Mouse (Mus musculus) cerebellum, adult 11-12 months (tissue): ENCODE results near the gene Actr1a.

ENCODE experiments used
- DNase-seq: peaks from one replicate; pipeline ENCODE4 v3.0.0; 2022

Gene Actr1a

DNA sequence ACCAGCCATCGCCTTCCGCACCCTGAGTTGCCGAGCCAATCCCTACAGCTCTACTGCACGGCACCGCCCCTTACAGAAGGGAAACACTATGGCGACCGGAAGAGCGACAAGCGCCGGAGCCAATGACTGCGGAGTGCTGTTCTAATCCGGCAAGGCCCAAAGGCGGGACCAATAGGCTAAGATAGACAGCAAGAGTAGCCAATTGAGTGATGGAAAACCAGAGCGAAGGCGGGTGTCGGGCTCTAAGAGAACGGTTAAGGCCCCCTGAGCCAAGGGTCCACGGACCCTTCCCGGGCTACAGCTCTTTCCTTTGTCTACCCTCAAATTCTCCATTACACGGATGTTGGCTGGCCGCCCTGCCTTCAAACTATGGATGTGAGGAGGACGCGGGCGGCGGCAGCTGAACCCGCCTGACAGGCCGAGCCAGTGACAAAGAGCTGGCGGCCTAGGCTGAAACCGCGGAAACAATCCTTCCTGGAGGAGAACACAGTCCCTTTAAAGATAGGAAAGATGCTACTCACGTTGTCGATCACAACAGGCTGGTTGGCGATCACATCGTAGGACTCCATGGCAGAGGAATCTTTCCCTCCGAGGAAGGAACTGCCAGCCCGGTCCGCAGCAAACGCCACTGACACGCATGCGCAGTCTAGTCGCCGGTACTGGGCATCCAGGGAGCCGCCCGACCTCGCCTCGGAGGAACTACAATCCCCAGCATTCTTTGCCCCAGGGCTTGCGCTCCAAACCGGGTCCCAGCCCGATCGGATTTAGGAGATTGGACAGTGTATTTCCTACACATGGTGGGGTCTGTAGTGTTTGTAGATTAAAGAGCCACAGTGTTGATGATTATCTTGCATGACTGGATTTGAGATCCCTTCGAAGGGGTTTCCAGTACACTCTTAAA lies at the start of gene Actr1a:
Gene Actr1a, minus strand, starts transcription at position 640 of the 901 bp plus-strand sequence.
- DNase-seq = peak; percentile 97

DNA sequence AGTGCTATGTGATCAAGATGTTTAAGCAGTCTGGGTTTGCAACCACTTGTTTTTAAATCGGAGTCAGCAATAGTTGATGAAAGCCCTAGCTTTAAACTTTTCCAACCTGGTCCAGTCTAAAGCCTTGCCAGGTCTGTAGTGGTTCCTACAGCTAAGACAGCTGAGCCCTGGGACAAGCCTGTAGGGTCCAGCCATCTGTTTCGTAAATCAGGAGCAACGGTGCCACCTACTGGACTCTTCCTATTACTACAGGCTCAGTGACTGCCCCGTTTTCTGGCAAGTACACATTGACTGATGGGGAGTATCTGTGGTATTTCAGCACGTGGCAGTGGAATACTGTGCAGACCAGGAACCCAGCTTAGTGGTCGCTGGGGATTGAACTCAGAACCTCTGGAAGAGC lies 48.7 kb upstream of the Actr1a start:
- peak; percentile 86 for DNase-seq

DNA sequence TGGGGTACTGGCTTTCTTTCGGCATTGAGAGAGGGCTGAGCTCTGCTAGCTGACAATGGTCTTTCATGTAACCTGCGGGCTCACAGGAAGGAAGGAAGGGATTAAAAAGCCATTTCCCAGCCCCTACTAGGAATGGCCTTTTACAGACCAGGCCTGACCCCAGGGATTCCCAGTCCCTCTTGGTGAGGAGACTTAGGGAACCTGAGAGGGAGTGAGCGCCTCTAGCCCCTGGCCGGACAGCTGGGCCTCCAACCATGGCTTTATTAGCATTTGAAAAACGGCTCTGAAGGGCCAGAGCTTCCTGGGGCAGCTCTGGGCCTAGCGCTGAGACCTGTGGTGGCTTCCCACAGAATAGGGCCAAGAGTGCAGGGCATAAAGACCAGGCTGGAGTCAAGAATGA lies 48.0 kb upstream of the Actr1a start:
- no peak for DNase-seq

DNA sequence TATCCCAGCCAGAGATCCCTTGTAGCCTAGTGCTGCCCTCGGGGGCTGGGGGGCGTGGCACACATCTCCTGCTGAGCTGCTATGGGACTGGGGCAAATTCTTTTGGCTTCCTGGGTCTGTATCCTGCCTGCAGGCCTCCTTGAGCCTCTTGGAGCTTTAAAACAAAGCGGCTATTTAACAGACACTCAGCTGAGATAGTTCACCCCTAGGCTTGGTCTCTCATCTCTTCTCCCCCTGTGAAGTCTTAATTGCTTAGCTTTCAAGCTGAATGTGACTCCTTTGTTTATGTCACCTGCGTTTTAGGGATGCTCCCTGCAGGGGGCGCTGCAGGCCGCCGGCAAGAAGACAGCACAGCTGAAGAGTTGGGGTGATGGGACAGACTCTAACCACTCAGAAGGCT lies 39.9 kb upstream of the Actr1a start:
- no peak for DNase-seq

DNA sequence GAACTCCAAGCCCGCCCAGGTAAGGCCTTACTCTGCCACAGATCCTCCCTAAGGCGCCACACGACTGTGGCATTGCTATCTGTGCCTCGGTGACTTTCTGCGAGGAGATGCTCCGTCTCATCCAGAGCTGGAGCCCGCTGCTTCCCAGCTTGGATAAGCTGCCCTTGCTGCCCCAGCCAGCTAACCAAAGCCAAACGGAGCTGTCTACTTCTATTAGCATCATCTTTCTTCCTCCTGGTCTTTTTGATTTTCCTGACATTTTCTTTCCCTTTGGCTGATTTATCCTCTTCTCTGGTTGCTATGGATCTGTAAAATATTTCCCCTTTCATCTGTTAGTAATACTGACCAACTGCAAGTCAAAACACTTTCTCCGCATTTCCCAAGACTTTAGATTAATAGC lies 39.0 kb upstream of the Actr1a start:
- no peak for DNase-seq

DNA sequence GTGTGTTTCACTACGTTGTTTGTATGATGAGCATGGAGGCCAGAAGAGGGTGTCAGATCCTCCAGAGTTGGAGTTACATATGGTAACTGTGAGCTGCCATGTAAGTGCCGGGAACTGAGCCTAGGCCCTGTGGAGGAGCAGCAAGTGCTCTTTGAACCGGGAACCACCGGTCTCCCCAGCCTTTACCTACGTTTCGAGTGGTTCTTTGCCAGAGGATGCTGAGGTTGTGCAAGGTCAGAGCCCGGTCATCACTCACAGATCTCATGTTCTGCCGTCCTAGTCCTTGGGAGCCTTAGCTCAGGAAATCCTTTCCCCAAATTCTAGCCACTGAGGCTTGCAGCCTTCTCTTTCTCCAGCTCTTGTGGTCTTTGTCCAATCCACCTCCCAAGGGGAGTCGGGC lies 38.6 kb upstream of the Actr1a start:
- DNase-seq = no peak

DNA sequence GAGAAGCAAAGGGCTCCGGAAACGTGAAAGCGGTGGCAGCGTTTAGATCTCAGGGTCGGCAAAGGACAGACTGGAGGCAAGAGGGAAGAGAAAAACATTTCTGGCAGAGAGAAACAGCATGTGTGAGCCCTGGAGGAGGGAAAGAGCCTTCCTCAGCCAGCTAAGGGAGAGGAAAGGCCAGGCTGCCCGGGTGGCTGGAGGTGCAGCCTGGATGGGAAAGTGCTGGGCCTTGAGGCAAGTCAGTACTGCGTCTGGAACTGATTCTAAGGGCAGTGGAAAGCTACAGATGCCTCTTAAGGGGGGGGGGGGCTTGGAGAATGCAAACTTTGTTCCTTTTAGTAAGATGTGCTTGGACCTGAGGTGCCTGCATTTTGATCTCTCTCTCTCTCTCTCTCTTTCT lies 38.2 kb upstream of the Actr1a start:
- DNase-seq = no peak

DNA sequence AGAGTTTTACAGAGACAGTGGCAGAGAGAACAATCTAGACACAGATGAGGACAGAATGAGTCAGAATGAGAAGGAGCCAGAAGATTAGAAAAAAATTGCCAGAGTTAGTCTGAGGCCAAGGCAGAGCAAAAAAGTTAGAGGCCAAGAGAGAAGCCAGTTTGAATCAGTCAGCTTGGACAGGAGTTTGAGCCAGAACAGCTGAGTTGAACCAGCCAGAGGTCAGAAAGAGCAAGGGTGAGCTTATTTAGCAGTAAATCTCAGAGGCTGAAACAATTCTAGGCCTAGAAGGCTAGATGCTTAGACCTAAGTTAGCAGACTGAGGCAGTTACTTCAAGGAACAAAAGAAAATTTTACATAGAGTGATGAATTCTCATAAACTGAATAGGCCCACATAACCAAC lies 33.7 kb upstream of the Actr1a start:
- DNase-seq = no peak

DNA sequence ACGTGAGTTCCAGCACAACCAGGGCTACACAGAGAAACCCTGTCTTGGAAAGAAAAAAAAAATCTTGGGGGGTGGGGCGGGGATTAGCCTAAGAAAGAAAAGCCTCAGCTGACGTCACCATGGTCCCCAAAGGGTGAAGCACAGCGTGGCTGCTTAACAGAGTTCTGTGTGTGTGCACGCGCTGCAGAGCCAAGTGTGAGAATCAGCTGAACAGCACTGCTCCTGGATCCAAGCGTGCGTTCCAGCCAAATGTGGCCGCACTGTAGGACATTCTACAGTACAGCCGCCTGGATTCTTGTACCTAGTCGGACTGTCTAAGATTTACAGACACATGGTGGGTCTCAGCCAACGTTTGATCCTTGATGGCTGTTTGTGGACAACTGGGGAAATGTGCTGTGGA lies 30.9 kb upstream of the Actr1a start:
- no peak for DNase-seq

DNA sequence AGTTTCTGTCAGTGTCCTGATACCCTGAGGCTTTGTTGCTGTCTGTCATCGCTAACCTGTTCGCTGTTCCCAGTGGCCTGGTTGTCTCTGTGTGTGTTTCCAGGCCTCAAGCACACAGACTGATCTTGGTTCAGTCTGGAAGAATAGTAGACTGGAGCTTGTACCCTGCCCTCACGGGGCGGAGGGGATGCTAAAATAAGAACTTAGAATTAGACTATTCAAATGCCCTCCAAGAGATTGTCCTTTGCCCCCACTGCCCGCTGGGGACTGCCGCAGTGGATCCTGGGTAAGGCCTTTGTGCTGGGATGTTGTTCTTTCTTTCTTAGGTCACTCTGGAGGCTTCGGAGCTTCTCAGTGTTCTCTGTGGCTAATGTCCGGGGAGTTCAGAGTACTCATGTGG lies 29.7 kb upstream of the Actr1a start:
- DNase-seq = no peak

DNA sequence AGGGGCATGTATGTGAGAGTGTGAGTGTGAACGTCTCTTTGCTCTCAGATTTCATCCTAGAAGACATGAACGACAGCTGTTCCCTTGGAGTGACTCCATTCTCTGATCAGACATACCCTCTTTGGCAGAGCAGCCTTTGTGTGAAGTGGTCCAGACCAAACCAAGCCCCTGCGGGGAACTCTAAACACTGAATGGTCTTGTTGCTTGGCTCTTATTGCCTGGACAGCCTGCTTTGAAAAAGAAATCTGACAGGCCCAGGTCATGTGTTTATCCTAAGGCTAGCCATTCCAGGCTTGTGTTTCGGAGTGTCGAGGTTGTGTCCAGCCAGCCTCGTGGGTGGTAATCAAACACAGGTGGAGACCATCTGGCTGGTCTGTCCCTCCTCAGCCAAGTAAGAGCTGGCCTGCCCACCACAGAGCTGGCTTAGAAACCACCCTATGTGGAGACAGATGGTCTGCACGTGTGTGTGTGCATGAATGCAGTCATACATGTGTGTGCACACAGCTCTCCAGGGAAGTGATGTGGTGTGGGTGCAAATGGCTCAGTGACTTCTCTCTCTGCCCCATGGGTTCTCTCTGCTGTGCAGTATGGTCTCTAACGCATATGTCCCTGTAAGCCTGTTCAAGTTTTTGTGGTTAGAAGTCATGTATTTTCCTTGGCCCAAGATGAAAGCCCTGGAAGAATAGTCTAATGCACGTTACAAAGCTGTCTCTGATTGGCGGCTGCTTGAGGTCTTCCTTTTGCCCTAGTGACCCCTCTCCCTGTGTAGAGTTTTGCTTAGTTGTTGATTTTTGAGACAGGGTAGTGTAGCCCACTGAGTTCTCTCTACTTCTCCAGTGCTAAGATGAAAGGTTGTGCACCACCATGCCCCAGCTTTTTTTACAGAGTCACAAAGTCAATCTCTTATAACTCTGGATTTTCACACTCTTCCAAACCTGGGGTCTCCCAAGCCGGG lies 27.1 kb upstream of the Actr1a start:
- DNase-seq = peak; percentile 92

DNA sequence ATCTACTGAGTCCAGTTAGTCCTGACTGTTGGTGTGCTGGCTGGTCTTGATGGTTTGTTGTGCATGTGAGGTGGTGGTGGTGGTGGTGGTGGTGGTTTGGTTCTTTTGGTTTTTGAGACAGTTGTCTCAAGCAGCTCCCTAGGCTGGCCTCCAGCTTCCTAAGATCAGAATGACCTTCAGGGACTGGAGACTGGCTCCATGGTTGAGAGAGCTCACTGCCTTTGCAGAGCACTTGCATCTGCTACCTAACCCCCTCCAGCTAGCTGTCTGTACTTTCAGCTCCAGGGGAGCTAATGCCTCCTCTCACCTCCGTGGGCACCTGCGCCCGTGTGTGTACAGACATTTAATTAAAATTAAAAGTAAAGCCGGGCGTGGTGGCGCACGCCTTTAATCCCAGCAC lies 24.9 kb upstream of the Actr1a start:
- DNase-seq = no peak

DNA sequence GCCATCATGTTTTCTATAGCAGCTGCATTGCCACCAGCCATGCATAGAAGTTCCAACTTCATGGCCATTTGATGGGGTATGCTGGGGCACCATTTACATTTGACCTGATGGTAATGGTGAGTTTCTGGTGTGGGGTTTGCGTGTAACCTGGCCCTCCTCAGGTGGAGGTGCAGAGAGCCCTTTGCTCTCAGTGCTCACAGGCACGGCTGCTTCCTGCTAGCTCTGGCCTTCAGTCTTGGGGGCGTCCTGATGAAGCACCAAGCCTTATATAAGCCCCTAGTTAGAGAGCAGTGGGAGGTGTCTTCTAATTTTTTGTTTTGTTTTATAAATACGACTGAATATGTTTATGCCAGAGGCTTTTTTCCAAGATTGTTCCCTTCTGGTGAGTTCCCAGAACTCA lies 22.5 kb upstream of the Actr1a start:
- DNase-seq = no peak

DNA sequence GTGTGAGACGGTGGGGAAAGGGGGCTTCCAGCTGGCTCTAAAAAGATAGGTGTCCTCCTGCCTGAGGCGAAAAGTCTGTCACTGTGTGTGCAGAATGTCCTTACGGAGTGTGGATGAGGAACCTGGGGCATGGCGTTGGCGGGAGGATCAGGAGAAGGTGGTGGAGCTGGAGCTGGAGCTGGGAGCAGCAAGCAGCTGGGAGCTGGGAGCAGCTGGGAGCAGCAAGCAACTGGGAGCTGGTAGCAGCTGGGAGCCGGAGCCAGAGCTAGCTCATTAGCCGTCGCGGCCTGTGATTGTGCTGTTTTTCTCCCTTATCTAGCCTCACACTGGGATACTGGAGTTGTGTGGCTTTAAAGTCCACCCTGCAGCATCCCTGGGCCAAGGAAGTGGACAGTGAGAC lies 20.7 kb upstream of the Actr1a start:
- DNase-seq = no peak

DNA sequence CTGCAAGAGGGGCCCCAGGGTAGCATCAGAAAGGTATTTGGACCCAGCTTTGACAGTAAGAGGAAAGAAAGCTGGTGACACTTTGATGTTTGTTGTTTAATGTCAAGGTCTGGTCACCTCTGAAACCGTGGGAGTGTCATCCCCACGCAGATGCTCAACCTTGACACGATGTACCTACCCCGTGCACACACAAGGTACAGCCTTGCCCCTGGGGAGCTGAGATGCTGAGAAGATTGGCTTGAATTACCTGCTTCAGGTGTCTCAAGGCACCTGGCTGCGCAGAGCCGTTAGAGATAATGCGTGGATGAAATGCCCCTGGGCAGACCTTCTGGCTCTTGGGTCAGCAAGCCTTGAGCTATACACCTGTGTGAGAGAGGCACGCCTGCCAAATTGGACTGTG lies 18.9 kb upstream of the Actr1a start:
- no peak for DNase-seq

DNA sequence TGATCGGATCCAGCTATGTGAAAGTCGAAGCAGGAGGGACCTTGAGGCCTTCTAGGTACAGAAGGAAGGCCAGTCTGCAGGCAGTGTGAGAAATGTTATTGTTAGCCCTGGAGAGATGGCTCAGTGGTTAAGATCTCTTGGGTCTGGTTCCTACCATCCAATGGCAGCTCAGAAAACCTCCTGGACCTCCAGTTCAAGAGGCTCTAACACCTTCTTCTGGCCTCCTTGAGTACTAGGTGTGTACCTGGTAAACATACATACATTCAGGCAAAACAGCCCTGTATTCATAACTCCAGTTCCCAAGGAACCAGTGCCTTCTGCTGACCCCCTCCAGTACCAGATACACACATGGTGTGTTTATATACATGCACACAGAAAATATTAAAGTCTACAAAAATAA lies 18.4 kb upstream of the Actr1a start:
- no peak for DNase-seq

DNA sequence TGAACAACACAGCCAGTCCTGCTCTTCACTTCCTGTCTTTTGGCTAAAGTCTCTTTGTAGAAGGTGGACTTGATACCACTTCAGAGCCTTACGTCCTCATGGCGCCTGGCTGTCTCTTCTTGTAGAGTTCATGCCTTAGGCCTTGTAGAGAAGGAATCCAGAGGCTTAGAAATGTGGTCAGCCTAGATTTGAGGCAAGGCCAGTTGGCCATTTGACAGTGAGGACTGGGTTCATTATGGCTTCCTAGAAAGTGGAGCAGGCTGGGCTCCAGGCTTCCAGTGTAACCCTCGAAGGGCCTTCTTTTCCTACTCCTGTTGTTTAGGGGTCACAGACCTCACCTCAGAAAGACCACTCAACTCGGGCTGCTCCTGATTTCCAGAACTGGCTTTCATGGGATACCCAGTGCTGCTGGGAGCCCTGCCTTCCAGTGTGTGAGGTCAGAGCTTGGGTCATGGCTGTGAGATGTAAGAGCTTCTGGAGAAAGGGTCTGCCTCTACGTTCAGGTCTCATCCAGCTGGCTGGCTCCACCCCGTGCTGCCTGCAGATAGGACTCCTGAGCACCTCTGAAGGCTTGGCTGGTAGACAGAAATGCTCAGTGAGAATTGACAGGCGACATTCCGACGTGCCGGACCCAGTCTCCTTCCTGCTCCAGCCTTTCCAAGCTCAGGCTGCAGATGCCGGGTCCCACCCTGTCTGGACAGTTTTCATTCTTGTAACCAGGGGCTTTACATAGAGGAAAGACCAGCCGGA lies 16.7 kb upstream of the Actr1a start:
- DNase-seq = no peak

DNA sequence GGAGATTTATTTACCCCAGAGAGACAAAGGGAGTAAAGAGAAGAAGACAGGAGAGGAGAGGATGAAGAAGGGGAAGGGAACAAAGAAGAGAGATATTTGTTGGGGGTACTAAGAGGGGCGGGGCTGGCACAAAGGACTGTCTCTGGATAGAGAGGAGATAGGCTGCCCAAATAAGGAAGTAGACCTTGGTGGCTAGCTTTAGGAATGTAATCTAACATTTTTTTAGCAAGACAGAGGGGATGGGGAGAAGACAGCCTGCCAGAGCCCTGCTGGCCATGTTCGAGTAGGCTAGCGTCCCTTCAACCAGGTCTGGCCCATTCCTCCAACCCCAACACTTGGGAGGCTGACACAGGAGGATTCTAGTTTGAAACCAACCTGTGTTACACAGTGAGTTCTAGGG lies 14.0 kb upstream of the Actr1a start:
- no peak for DNase-seq

DNA sequence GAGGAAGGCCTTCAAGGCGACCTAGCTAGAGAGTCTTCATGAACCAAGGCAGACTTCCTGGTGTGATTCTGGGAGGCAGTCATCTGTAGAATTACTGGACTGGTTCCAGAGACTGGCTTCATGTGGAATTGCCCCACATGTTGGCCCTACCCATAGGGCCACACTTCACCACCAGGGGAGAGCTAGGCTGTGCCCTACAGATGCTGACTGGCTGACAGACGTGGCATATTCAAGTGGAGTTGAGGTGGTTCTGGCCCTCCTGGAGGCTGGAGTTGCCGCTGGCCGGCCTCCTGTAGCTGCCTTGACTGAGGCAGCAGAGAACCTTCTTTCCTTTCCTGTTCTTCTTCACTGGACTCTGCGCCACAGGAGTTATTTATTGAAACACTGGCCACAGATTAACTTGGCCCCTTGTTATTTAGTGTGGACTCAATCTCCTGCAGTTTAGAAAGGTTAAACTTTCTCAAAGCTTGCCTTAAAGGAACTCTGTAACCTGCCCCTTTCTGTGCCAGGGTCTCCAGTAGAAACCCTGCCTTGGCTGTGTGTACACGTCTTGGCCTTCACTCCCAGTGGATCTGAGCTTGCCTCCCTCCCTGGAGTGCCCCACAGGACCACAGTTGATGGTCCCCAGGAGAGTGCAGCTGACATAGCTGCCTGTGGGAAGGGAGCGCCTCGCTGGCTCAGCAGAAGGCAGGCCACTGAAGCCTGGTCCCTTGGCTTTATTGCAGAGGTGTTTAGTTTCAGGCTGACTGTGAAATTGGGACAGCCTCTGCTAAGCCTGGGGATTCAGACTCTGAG lies 11.2 kb upstream of the Actr1a start:
- no peak for DNase-seq

DNA sequence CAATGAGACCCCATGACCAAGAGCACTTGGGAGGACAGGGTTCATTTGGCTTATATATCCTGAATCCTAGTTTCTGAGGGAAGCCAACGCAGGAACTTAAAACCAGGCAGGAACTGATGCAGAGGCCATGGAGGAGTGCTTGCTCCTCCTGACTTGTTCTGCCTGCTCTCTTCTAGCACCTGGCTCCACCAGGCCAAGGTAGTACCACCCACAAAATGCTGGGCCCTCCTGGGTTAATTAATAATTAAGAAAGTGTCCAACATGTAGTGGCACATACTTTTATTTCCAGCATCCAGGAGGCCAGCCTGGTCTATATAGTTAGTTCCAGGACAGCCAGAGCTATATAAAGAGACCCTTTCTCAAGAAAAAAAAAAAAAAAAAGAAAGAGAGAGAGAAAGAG lies 8.5 kb upstream of the Actr1a start:
- DNase-seq = no peak

DNA sequence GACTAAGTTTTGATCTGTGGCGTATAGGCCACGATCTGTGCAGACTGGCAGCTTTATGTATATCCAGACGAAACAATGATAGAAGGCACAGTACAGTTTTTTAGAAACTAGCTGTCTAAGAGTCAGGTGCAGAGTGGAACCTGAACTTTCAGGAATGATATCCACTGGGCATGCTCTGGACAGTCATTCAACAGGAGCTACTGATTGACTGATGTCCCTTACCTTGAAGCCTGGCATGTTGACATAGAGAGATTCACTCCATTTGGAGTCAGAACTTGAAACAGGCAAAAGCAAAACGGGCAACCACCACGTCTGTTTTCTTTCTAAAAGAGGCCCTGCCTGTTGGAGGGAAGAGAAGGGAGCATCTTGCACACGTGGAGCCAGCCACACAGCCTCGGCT lies 5.0 kb upstream of the Actr1a start:
- no peak for DNase-seq

DNA sequence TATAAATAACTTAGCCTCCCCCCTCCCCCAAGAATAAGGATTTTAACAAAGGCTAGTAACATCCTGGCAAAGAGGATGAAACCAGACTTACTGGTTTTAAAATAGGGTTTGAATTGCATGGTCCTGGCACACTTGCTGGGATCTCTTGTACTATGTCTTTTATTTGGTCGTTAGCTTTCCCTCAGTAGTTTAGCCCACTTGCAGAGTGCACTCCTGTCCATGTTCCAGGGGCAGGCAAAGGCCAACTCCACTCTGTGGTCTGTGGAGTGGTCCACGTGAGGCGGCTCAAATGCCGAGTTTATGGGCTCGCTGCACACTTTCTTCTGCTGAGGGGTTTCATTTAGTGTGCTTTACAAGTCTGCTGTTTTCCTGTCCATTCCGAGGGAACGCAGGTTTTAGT lies 4.3 kb upstream of the Actr1a start:
- no peak for DNase-seq
